Mouse (Mus musculus) T-helper 17 cell (primary cell): ENCODE data around the gene Disp3.

Experiments used
- in situ Hi-C, 2 experiments: fragments of 300-600 bp; cut with MboI, MseI; formaldehyde crosslinking; loops; 1 replicate in 1 of 2; 2 replicates in 1 of 2; pipeline ENCODE4 v1.15.1; 2025; ENCODE audit warnings: high pct_unique_total_duplicates in 2 of 2

The Disp3 gene

DNA sequence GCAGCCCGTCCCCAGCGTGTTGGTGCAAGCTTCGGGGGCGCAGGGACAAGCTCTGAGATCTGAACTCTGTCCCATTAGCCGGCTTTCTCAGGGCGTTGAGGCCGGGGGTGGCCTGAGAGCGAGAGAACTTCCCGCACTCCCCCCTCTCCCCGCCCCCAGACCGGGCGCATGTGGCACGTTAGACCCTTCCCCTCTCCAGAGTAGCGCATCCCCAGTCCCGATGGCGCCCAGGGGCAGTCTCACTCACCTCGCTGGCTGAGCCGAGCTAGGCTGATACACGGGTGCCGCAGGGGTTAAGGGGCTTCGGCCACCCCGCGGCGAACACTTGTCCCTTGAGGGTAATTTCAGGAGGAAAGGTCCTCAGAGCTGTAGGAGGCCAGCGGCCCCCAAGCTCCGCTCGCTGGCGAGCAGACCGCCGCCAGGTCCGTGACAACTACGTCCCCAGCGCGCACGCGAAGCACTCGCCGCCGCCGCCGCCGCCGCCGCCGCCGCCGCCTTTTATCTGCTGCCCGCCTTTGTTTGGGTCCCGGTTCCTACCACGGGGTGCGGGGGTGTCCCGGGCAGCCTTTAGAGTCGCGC is at the start of gene Disp3:
Gene Disp3, minus strand, starts transcription at position 490 of the 579 bp plus-strand sequence.
- in situ Hi-C loops, result no loop called here

DNA sequence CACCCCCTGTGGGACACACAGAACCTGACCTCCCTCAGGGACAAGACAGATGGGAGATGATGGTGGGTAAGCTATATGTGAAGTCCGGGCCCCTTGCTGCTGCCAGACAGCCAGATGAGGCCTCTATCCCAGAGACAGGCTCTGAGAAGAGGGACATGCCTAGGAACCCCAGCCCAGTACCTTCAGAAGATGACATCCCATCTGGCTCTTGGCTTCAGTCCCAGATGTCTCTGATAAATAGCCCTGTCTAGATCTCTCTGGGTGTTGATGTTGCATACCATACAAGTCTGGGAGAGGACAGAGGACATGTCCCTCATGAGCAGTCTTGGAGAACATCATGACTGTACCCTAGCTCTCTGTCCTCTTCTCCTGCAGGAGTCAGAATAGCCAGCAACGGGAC is 42.5 kb upstream of the Disp3 start:
- in situ Hi-C loops, result no loop called here

DNA sequence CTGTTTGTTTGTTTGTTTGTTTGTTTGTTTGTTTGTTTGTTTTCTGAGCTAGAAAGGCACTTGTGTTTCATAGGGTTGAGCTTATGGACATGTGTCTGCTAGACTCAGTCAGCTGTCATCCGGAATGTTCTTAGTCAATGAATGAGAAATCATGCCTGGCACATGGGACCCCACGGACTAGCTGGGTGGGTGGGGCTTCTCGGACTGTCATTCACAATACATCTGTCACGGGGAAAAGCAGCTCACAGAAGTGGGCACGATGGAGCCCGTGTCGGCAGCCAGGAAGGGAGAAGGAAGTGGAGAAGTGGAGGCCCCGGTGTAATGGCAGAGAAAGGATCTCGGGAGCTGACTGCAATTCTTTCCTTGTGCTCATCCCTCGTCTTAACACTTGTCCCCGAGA is 41.7 kb upstream of the Disp3 start:
- in situ Hi-C loops, result no loop called here

DNA sequence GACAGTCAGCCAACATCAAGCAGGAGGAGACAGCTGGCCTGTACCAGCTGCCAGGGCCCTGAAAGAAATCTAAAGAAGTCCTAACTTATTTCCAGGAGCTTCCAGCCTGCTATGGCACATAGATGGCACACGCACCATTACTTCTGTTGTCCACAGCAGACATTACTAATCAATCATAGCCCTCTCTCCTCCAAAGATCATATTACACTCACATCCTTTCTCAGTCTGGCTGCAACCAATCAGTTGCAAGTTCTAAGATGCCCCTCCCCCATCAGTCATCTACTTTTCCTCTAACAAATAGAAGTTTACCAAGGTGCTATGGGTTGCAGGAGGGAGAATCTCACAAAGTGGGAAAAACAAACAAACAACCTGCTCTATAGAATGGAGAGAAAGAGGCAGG is 40.5 kb upstream of the Disp3 start:
- in situ Hi-C loops, result no loop called here

DNA sequence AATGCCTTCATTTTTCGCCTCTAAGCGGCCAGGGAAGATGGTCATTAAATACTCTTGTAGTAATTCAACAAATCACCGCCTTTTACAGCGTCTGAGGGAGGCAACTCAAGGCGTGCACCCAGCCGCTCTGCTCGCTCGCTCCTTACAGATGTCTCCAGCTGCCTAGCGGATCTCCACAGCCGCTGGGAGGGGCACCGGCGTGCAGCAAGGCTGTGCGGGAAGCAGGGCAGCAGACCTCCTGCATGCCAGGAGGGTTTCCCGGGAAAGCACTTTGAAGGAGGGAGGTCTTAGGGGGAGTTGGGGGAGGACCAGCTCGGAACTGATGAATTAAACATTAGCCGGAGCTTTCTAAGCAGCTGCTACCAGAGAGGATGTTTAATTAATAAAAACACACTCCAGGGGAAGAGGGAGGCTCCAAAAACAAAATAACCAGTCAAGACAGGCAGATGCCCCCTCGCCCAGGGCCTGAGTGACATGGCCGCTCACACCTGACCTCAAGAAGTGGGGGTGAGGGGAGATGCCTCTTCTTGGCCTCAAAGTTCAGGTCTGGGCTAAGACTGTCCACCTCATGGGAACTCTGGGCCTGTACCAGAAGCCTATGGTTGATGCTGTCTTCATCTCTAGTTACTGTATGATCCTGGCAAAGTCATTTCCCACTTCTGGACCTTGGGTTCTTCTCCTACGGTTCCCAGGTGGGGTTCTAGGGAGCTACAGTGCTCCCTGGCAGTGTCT is 39.7 kb upstream of the Disp3 start:
- in situ Hi-C loops, result no loop called here

DNA sequence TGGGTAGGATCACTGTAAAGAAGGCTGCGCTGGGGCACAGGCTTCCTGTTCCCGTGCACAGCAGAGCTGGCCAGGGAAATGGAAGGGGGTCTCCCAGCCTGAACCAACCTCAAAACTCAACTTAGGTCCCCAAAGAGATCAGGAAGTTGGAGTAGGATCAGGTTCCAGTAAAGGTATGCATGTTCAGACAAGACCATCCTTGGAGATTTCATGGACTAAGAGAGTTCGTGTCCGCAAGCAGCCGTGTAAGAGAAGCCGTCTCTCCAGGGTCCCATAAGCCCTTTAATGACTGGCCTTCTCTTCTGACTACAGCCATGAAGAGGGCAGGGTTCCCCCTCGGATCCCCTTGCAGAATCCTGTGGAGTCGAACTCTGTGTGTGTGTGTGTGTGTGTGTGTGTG is 39.0 kb upstream of the Disp3 start:
- in situ Hi-C loops, result no loop called here

DNA sequence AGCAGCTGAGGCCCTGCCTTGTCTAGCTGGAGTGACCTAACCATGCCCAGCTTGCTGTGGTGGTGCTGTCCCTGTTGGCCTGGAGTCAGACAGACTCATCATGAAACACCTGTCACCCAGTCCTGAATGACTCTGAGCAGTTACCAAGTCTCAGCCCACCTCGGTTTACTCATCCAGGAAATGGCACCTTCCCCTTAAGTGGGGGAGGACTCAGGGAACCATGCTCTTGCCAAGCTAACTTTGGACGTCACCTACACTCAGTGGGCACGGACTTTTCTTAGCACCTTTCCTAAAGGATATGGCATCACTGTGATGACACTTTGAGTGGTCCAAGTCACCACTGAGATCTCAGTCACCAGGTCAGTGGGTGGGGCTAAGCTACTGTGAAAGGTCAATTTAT is 38.2 kb upstream of the Disp3 start:
- in situ Hi-C loops, result no loop called here

DNA sequence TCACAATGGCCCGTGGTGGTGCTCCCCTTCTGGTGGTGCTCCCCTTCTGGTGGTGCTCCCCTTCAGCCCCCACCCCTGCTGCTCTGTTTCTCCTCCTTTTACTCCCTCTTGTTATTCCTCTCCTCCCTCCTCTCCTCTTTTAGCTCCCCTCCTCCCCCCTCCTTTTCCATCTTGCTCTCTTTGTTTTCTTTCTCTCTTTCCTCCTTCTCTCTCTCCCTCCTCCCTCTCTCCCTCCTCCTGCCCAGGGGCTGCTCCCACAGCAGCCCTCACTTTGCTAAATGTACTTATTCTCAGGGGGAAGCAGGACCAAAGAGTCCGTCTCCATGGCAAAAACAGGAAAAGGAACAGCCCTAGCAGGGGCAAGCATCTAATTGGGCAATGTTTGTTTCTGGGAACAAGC is 37.3 kb upstream of the Disp3 start:
- in situ Hi-C loops, result no loop called here

DNA sequence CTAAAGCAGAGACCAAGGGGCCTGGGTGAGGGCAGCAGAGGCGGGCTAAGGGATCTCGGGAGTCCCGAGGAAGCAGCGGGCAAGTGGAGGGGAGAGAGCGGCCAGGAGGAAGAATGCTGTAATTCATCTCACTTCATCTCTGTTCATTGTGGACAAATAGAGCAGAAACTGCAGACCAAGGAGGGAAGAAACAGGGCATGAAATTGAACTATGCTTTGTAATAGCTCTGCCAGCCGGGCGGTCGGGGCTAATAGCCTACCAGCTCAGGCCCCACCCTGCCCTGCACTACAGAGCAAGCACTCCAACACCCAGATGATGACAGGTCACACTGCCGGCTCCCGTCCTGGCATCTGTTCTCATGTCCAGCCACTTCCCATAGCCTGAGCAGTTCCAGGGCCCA is 34.4 kb upstream of the Disp3 start:
- in situ Hi-C loops, result no loop called here

DNA sequence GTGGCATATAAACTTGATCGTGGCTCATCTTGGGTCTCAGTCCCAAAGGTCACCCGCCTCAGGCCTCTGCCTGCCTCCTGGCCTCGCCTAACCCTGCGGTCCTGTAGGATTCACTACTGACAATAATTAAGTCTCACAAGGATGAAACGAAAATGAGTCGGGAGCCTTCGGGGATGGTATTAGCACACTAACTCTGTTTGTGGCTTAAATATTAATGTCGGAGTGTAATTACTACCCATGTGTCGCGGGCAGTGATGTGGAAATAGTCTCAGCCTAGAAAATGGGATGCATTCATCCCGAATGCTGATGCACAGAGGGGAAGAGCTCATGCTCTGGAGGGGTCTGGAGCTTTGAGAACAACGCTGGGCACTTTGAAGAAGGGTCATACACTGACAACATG is 31.6 kb upstream of the Disp3 start:
- in situ Hi-C loops, result no loop called here

DNA sequence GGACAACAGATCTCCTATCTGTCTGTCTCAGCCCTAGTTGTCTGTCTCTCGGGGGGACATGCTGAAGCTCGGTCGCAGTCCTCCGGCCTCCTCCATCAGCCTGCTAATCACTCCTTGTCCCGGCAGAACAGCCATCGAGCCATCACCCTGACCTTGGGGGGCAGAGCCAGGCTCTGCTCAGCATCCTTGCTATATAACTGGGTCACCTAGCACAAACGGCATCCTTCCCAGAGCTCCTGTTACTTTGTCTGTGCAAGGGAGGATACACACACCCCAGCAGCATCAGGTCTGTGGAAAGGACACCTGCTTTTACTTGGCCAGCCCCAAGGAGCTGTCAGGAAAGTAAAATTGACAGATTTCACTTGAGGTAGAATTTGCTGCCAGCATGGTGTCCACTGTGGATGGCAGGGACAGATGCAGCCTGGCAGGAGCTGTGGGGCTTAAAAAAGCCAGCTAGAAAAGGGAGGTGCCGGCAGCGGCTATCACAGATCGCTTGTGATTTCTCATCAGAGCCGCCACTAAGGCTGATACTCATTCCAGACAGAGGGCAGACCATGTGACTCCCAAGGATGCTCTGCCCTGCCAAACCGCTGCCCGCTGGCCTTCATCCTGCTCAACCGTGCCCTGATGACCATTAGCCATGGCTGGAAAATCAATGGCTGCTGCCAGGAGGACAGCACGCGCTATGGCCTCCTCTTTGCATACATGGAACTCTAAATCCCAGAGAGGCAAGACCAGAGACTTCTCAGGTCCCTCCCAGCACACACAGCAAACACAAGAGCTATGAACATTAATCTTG is 27.8 kb upstream of the Disp3 start:
- in situ Hi-C loops, result no loop called here

DNA sequence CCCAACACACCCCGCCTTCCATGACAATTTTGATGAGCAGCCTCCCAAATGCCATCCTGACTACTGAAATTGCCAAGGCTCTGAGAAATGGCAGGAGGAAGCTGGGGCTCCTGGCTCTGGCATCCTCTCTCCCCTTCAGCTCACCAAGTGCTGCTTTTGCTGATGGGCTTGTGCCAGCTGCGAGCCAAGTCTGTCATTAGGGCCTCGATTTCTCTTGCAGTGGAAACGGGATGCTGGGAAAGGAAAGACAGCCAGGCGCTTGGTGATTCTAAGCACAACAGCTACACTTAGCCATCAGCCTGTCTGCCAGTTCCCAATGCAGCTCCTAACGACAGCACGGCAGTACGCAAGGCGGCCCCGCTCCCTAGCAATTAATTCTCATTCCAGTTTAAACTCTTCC is 26.6 kb upstream of the Disp3 start:
- in situ Hi-C loops, result no loop called here

DNA sequence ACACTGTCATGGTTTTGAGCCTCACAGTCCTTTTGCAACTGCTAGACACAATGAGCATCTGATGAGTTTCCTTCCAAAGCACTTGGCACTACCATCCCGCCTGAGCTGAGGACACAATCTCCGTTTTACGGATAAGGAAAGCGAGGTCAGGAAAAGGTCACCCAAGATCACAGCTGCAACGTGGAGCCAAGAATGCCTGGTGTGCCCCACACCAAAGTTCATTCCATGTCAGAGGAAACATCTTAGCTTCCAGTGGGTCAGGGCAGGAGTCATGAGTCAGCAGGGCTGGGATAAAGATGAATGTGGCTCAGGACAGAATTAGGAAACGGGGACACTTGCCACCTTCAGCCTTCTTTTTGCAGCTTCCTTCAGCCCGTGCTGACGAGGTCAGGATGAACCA is 25.8 kb upstream of the Disp3 start:
- in situ Hi-C loops, result no loop called here

DNA sequence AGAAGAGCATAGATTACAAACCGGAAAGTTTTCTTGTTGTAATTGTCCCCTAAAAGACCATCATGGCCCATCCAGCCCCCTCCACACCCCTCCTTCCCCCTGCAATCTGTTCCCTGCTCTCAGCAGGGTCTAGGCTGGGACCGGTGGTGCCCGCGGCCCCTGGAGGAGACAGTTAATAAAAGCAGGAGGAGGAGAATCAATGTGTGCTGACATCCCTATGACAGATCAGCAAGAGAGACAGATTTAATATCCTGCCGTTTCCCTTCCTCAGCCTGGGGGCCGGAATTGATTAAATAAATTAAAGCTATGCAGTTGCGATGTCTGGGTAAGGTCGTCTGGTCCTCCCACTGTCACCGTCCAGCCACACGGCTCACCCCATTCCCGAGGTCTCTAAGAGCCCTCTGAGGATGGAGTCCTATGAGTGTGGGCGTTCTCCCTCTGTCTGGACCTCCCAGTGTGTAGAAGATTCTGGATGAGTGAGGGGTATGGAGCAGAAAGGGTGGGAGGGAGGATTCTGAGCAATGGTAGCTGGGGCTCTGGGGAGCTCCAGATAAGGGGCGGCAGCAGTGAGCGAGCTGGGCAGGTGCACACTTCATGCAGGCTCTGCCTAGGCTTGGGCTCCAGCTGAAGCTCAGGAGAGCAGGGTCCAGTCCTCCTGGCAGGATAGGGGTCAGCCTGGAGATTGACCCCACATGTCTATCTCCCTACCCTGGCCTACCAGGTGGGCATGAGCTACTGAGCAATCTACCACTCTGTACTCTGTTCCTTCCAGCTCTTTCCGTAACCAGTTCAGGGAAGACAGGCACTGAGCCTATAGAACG is 24.7 kb upstream of the Disp3 start:
- in situ Hi-C loops, result no loop called here

DNA sequence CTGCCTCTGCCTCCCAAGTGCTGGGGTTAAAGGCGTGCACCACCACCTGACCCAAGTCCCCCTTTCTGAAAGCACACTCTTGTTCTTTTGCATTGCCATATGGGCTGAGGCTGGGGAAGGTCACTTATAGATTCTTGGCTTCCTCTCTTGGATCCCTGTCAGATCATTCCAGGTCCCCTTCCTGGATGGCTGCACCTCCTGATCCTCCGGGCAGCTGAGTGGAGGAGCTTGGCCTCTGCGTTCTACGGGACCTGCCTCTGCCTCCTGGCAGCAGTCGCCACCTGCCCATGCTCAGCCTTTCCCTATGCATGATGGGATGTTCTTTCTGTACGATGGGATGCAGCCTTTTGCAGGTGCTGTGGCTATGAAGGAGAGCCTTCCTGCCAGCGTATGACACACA is 23.1 kb upstream of the Disp3 start:
- in situ Hi-C loops, result no loop called here

DNA sequence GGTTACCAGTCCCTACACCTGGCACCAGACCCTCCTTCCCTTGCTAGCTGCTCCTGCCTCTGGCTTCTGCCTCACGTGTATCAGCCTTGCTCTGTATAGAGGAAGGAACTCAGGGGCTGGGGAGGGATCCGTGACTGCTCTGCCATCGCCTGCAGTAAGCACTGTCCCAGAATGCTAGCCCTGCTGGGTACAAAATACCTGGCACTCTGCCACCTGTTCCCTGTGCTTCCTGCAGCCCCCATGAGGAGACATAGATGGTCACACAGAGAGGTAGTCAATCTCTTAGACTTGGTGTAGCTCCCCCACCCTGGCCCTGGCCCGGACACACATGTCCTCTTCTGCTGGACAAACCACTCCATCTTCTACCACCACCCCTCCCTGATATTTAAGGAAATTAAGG is 22.4 kb upstream of the Disp3 start:
- in situ Hi-C loops, result no loop called here

DNA sequence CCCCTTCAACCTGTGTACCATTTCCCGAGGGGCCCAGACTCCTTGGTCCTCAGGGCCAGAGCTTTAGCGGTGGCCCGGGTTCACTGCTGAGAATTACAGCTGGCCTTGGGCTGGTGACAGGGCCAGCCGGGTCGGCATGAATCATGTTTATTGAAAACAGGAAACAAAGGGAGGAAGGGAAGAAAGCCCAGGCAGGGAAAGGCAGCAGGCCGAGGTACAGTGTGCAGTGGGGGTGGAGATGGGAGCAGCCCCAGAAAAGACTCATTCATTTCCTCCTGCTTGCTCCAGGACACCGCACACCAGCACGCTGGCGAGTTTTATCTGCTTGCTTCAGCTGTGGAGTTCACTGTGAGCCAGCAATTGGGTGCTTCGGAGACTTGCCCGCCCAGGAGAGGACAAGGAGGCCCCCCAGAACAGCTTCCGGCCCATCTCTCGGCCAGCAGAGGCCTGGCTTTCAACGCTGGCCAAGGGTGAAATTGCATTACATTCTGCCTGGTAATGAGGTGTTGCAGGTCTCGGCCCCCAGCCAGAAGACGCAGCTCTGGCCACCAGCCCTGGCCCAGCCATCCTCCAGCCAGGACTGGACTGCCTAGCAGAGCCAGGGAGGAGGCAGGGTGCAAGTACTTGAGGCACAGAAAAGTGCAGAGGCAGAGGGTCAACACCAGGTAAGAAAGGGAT is 18.8 kb upstream of the Disp3 start:
- in situ Hi-C loops, result no loop called here

DNA sequence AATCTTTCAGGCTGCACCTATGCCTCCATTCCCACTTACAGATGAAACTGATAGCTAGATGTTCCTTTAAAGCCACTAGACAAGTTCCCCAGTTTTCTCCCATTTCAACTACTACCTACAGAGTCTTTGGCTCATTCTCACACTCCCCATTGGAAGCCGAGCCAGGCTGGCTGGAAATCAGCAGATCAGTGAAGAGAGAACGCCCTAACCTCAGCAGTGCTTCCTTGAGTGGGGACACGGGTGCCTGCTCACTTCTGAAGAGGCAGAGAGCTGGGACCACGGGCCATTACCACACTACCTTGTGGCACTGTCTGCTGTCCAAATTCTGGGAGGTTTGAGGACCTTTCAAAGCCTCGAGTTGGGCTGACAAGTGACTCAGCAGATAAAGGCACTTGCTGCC is 11.0 kb upstream of the Disp3 start:
- in situ Hi-C loops, result no loop called here

DNA sequence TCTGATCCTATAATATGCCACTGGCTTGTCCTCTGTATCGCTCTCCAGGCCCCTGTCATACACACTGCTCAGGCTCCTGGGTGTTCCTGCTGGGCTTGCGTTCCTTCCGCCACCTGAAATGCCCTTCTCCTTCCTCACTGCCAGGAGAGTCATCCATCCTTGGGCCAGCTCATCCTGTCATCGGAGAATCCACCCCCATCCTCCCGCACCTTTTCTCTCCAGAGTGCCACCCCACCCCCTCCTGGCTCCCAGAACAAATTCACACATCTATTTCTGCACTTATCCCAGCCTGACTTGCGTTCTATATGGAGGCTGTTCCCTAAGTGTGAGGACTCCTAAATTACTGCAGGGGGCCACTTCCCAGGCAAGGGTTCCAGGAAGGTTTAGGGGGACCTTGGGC is 9.9 kb upstream of the Disp3 start:
- in situ Hi-C loops, result no loop called here

DNA sequence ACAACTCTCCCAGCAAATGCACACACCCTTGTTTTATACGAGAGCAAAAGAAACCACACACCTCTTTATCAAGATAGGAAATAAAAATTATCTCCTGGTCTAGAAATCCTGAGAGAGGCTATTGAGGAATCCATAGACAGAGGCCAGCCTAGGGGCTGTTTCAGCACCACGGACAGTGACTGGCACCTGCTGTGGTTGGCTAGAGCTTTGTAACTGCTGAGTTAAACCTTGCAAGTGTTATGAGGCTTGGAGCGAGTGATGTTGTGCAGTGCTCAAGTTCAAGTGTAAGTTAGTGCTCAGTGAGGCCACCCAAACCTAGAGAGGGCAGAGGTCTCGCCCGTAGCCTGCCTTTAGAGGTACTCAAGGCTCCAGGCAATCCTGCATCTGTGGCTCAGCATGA is 5.6 kb upstream of the Disp3 start:
- in situ Hi-C loops, result no loop called here

DNA sequence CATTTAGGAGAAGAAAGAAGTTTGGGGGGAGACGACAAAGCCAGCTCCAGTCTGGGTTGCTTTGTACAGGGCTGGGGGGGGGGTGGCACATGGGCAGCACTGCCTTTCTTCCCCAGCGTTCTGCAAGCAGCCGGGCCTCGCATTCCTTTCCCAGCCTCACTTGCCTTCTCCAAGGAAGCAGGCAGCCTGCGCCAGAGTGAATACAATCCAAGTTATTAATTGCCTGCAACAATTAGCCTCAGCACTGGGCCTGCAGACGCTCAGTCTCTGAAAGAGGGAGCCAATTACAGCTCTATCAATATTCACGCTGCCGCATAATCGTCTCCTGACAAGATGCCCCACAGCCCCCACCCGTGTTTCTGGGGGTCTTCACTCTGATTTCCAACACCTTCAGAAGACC is 4.1 kb upstream of the Disp3 start:
- in situ Hi-C loops, result no loop called here

DNA sequence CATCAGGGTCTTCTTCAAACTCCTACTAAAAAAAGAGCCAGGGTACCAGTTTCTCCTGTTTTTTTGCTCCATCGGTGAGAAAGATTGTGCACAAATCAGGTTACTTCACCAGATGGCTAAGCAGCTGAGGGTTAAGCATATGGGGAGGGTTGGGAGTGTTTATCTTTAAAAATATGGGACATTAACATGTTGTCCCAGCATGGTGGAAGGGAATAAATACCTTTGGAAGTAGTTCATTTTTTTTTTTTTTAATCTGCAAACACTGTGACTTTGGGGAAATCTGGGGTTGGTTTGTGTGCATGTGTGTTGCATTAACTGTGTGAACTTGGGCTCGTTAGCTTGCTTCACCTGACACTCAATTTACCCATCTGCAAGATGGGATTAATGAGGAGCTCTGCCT is 3.3 kb upstream of the Disp3 start:
- in situ Hi-C loops, result no loop called here
